Mouse (Mus musculus): ENCODE data around the gene Cd3eap.

The Cd3eap gene

GRCm38 (mm10) chr7:19335583-19335982 lies 23.7 kb downstream of the Cd3eap start:
- in situ Hi-C loops (cut with MboI, MseI): no loop called here

- in situ Hi-C loops (cut with MboI, MseI): no loop called here
Measured at GRCm38 (mm10) chr7:19332709-19333352, 26.5 kb downstream of the Cd3eap start.

- in situ Hi-C loops (cut with MboI, MseI): no loop called here
Measured at GRCm38 (mm10) chr7:19331910-19332309, 27.4 kb downstream of the Cd3eap start.

GRCm38 (mm10) chr7:19328425-19328824 lies 30.9 kb downstream of the Cd3eap start:
- in situ Hi-C loops (cut with MboI, MseI): loop anchor here (10.0 kb wide), 1 partner anchor 616 kb away; no protein-coding TSS in a partner anchor

- in situ Hi-C loops (cut with MboI, MseI): loop anchor here (10.0 kb wide), 1 partner anchor 617 kb away; no protein-coding TSS in a partner anchor
Measured at GRCm38 (mm10) chr7:19327782-19328181, 31.5 kb downstream of the Cd3eap start.

GRCm38 (mm10) chr7:19327128-19327527 lies 32.2 kb downstream of the Cd3eap start:
- in situ Hi-C loops (cut with MboI, MseI): loop anchor here (10.0 kb wide), 1 partner anchor 618 kb away; no protein-coding TSS in a partner anchor

- in situ Hi-C loops (cut with MboI, MseI): loop anchor here (10.0 kb wide), 1 partner anchor 618 kb away; no protein-coding TSS in a partner anchor
Measured at GRCm38 (mm10) chr7:19326359-19326758, 32.9 kb downstream of the Cd3eap start.

- in situ Hi-C loops (cut with MboI, MseI): loop anchor here (10.0 kb wide), 1 partner anchor 619 kb away; no protein-coding TSS in a partner anchor
Measured at GRCm38 (mm10) chr7:19325262-19326199, 33.8 kb downstream of the Cd3eap start.

- in situ Hi-C loops (cut with MboI, MseI): loop anchor here (10.0 kb wide), 1 partner anchor 621 kb away; no protein-coding TSS in a partner anchor
Measured at GRCm38 (mm10) chr7:19324221-19324620, 35.1 kb downstream of the Cd3eap start.

GRCm38 (mm10) chr7:19322489-19322888 lies 36.8 kb downstream of the Cd3eap start:
- in situ Hi-C loops (cut with MboI, MseI): loop anchor here (10.0 kb wide), 1 partner anchor 622 kb away; no protein-coding TSS in a partner anchor

GRCm38 (mm10) chr7:19321464-19321863 lies 37.8 kb downstream of the Cd3eap start:
- in situ Hi-C loops (cut with MboI, MseI): loop anchor here (10.0 kb wide), 1 partner anchor 623 kb away; no protein-coding TSS in a partner anchor

GRCm38 (mm10) chr7:19320637-19321036 lies 38.6 kb downstream of the Cd3eap start:
- in situ Hi-C loops (cut with MboI, MseI): loop anchor here (10.0 kb wide), 1 partner anchor 624 kb away; no protein-coding TSS in a partner anchor

GRCm38 (mm10) chr7:19319906-19320305 lies 39.4 kb downstream of the Cd3eap start:
- in situ Hi-C loops (cut with MboI, MseI): loop anchor here (10.0 kb wide), 2 partner anchors 505 to 625 kb away; partner anchors contain the start of gene Bcl3

GRCm38 (mm10) chr7:19319458-19319857 lies 39.8 kb downstream of the Cd3eap start:
- in situ Hi-C loops (cut with MboI, MseI): loop anchor here (10.0 kb wide), 1 partner anchor 505 kb away; the partner anchor contains the start of gene Bcl3

- in situ Hi-C loops (cut with MboI, MseI): loop anchor here (10.0 kb wide), 1 partner anchor 506 kb away; the partner anchor contains the start of gene Bcl3
Measured at GRCm38 (mm10) chr7:19318676-19319075, 40.6 kb downstream of the Cd3eap start.

GRCm38 (mm10) chr7:19318201-19318600 lies 41.1 kb downstream of the Cd3eap start:
- in situ Hi-C loops (cut with MboI, MseI): loop anchor here (10.0 kb wide), 1 partner anchor 507 kb away; the partner anchor contains the start of gene Bcl3

- in situ Hi-C loops (cut with MboI, MseI): loop anchor here (10.0 kb wide), 1 partner anchor 508 kb away; the partner anchor contains the start of gene Bcl3
Measured at GRCm38 (mm10) chr7:19316451-19317161, 42.7 kb downstream of the Cd3eap start.

- in situ Hi-C loops (cut with MboI, MseI): loop anchor here (10.0 kb wide), 1 partner anchor 511 kb away; the partner anchor contains the start of gene Bcl3
Measured at GRCm38 (mm10) chr7:19314033-19314432, 45.2 kb downstream of the Cd3eap start.

- in situ Hi-C loops (cut with MboI, MseI): loop anchor here (10.0 kb wide), 1 partner anchor 513 kb away; the partner anchor contains the start of gene Bcl3
Measured at GRCm38 (mm10) chr7:19311991-19312390, 47.3 kb downstream of the Cd3eap start.

- in situ Hi-C loops (cut with MboI, MseI): loop anchor here (5.0 to 10.0 kb wide), 3 partner anchors 32 to 515 kb away; partner anchors contain the start of genes Bcl3 and Ercc1
Measured at GRCm38 (mm10) chr7:19309884-19310641, 49.2 kb downstream of the Cd3eap start, which contains the start of gene Fosb. Fosb (minus strand) TSS chr7:19310051.
